Mouse (Mus musculus): ENCODE results near the gene Arhgap31. TPM values are rescaled to one million over a fixed set of nuclear protein-coding genes. Genes with fewer than 3 reads are reported as not detected.
A peak's percentile ranks its signal among the peaks of the same experiment; 100 is the strongest.
"Not testable (repeated sequence)": the region's sequence is repeated elsewhere in the genome, so short reads cannot be mapped to it uniquely, and the experiment has no call there.

The Arhgap31 gene
- polyA plus RNA-seq, 1 experiment: 6.1 TPM

DNA sequence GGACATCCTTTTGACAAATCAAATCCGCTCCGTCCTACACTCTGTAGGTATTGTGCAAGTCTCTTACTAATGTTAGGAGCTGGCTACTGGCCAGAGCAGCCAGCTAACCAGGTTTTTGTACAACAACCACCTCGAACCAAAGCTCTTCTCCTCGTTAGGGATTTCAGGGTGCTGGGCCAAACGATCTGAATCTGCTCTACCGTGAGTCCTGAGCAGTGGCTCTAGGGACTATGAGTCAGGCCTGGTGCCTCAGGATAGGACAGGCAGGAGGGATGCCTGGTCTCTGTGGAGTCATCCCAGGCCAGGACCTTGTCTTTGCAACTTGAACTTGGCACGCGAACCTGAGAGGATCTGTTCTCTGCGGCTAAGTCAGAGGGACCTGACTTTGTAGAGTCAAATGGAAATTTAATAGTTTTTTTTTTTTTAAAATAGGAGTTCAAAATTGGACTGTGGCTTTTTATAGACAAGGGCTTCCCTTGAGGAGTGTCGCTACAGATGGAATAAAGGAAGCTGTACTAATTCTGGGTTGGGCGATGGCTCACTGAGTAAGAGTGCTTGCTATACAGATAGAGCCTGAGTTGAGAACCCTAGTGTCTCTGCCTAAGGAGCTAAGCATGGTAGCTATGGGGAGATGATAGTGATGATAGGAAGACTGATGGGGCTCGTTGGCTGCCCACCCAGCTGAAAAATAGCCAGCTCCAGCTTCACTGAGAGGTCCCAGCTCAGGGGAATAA, 24.4 kb downstream of the Arhgap31 start:
- Histone ChIP-seq H3K4me1 (ENCODE audit: control insufficient read depth, insufficient read depth, low read length) (no peaks in the 10 kb centered on the region), H3K4me3 (replicated peaks; ENCODE audit: control insufficient read depth, low read depth, low read length) (no peak overlapping the region), H3K27ac (ENCODE audit: control insufficient read depth, insufficient read depth, low read depth, low read length, poor library complexity) (no peak overlapping the region)
- WGBS: 78% methylated on average over 12 of the region's 12 CpGs
- no peak for TF ChIP-seq POLR2A (IDR thresholded peaks at IDR 0.05; ENCODE audit: borderline replicate concordance, control insufficient read depth, low read depth, low read length)
- TF ChIP-seq CTCF (IDR thresholded peaks at IDR 0.05; ENCODE audit: control insufficient read depth, insufficient read depth, low read length): no peak

DNA sequence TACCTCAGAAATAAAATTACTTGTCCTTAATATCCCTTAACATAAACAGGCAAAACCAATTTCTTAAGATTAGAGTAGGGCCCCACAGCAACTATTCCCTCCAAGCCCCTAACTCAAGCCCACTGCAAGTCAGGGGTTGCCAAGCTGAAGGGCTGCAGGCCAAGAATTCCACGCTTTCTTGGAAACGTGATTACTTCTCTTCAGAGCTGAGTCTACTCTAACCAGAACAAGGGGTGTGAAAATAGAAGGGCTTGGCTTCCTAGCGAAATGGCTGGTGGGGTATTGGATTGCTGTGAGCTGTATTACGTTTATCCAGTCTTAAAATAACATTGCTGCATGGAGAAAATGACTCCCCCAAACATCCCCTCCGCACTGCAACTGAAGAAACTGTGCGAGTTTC, 25.4 kb downstream of the Arhgap31 start:
- Histone ChIP-seq H3K4me3 (replicated peaks; ENCODE audit: control insufficient read depth, low read depth, low read length) (no peak overlapping the region), H3K4me1 (ENCODE audit: control insufficient read depth, insufficient read depth, low read length) (no peaks in the 10 kb centered on the region), H3K27ac (ENCODE audit: control insufficient read depth, insufficient read depth, low read depth, low read length, poor library complexity) (no peak overlapping the region)
- TF ChIP-seq POLR2A (IDR thresholded peaks at IDR 0.05; ENCODE audit: borderline replicate concordance, control insufficient read depth, low read depth, low read length): no peak
- no peak for TF ChIP-seq CTCF (IDR thresholded peaks at IDR 0.05; ENCODE audit: control insufficient read depth, insufficient read depth, low read length)
- WGBS: 72% methylated on average over 6 of the region's 6 CpGs

DNA sequence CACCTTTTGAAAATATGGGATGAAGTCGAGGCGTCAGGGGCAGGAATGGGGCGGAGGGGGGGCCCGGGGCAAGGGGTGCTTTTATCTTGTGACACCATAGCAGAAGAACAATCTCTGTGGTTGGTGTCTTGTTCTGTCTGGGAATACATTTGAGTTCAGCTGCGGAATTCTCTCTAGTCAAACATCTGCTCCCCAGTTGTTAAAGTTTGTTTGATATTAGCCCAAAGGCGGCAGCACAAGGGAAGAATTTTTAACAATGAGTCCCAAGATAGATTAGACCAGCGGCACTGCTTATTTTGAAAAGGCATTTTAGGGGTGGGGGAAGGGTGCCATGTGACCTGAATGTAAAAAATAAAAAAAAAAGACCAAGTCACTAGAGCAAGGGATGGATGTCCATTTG, 30.0 kb downstream of the Arhgap31 start:
- peaks cover 3% of the 10 kb centered on the region for H3K4me1 ChIP-seq (ENCODE audit: control insufficient read depth, insufficient read depth, low read length)
- TF ChIP-seq POLR2A (IDR thresholded peaks at IDR 0.05; ENCODE audit: borderline replicate concordance, control insufficient read depth, low read depth, low read length): no peak
- TF ChIP-seq CTCF (IDR thresholded peaks at IDR 0.05; ENCODE audit: control insufficient read depth, insufficient read depth, low read length): no peak
- 79% methylated on average over 7 of the region's 7 CpGs for WGBS
- no peak overlapping the region for H3K4me3 ChIP-seq (replicated peaks; ENCODE audit: control insufficient read depth, low read depth, low read length)
- no peak overlapping the region for H3K27ac ChIP-seq (ENCODE audit: control insufficient read depth, insufficient read depth, low read depth, low read length, poor library complexity)

DNA sequence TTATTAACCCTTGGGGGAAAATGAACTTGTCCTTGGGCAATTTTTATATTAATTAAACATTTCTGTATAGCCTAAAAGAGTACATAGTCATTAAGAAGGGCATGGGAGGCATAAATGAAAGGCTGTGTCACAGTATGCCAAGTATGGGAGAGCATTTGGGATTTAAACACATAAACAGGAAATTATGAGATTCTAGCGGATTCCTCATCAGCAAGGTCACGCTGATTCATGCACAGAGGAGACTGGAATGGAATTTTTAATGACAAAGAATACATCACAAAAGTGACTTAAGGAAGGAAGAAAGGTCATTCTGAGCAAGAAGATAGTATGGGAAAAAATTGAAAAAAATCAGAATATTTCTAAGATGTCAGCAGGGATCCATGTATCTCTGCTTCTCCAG, 31.8 kb downstream of the Arhgap31 start:
- TF ChIP-seq CTCF (IDR thresholded peaks at IDR 0.05; ENCODE audit: control insufficient read depth, insufficient read depth, low read length): no peak
- TF ChIP-seq POLR2A (IDR thresholded peaks at IDR 0.05; ENCODE audit: borderline replicate concordance, control insufficient read depth, low read depth, low read length): no peak
- no peak overlapping the region for H3K4me3 ChIP-seq (replicated peaks; ENCODE audit: control insufficient read depth, low read depth, low read length)
- no peak overlapping the region for H3K27ac ChIP-seq (ENCODE audit: control insufficient read depth, insufficient read depth, low read depth, low read length, poor library complexity)
- peaks cover 3% of the 10 kb centered on the region for H3K4me1 ChIP-seq (ENCODE audit: control insufficient read depth, insufficient read depth, low read length)
- 85% methylated on average over 2 of the region's 2 CpGs for WGBS

DNA sequence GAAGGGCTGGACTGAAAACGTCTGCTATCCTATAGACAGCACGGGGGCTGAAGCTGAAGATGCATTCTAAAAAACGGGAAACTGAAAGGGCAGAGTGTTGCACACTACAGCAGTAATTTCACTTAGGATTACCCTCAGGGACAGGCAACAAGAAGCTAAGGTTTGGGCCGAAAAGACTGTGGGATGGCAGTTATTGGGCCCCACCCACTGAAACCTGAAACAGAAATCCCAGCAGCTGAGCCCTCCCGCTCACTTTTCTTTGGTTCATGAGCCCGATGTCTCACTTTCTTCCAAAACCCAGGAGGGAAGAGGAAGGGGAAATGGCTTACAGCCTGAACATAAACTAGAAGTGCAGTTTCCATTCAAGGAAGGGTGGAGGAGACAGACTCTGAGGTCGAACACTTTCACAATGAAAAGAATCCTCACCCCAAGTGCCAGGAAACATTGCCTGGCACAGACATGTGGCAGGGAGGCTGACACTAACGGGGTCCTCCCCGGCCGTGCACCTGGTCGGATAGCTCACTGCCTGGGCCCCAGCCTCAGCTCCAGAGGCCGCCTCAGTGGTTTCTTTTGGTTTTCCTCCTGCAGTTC, 33.5 kb downstream of the Arhgap31 start:
- WGBS: 3% methylated on average over 12 of the region's 12 CpGs
- peaks cover 3% of the 10 kb centered on the region for H3K4me1 ChIP-seq (ENCODE audit: control insufficient read depth, insufficient read depth, low read length)
- H3K4me3 ChIP-seq (replicated peaks; ENCODE audit: control insufficient read depth, low read depth, low read length): peak overlapping the region; percentile 60
- TF ChIP-seq CTCF (IDR thresholded peaks at IDR 0.05; ENCODE audit: control insufficient read depth, insufficient read depth, low read length): no peak
- TF ChIP-seq POLR2A (IDR thresholded peaks at IDR 0.05; ENCODE audit: borderline replicate concordance, control insufficient read depth, low read depth, low read length): no peak
- peak overlapping the region; percentile 84 for H3K27ac ChIP-seq (ENCODE audit: control insufficient read depth, insufficient read depth, low read depth, low read length, poor library complexity)

DNA sequence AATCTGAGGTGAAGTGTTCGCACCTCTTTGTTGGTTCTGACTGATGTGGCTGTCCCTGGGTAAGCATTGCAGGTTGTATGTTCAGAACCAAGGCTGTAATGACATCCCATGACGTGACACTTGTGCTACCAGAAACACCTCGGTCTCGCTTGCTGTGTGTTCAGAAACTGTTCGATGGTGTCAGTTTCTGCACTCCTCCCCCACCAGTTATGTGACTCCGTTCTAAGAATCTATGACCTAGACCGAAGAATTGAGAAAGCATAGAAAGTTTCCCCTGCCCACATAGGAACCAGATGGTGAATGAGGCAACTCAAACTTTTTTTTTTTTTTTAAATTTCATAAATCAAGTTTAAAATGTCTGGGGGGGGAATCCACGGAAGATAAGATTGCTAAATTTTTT, 34.2 kb downstream of the Arhgap31 start:
- H3K4me1 ChIP-seq (ENCODE audit: control insufficient read depth, insufficient read depth, low read length): peaks cover 3% of the 10 kb centered on the region
- WGBS: 18% methylated on average over 8 of the region's 8 CpGs
- TF ChIP-seq CTCF (IDR thresholded peaks at IDR 0.05; ENCODE audit: control insufficient read depth, insufficient read depth, low read length) (no peak), POLR2A (IDR thresholded peaks at IDR 0.05; ENCODE audit: borderline replicate concordance, control insufficient read depth, low read depth, low read length) (no peak)
- H3K27ac ChIP-seq (ENCODE audit: control insufficient read depth, insufficient read depth, low read depth, low read length, poor library complexity): no peak overlapping the region
- H3K4me3 ChIP-seq (replicated peaks; ENCODE audit: control insufficient read depth, low read depth, low read length): peak overlapping the region; percentile 1

DNA sequence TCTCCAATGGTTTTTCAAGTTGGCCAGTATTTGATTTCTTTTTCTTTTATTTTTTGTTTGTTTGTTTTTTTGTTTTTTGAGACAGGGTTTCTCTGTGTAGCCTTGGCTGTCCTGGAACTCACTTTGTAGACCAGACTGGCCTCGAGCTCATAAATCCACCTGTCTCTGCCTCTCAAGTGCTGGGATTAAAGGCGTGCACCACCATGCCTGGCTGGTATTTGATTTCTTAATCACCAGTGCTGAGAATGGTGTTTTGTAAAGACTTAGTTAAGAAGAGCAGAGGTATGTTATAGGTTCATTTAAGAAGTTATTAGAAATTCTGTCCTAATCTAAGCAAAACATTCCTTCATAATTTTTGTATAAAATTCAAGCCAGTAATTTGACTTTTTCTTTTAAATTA, 35.1 kb downstream of the Arhgap31 start:
- WGBS: 72% methylated on average over 2 of the region's 2 CpGs
- not testable (repeated sequence) for H3K4me1 ChIP-seq (ENCODE audit: control insufficient read depth, insufficient read depth, low read length); H3K4me3 ChIP-seq (replicated peaks; ENCODE audit: control insufficient read depth, low read depth, low read length); H3K27ac ChIP-seq (ENCODE audit: control insufficient read depth, insufficient read depth, low read depth, low read length, poor library complexity)

DNA sequence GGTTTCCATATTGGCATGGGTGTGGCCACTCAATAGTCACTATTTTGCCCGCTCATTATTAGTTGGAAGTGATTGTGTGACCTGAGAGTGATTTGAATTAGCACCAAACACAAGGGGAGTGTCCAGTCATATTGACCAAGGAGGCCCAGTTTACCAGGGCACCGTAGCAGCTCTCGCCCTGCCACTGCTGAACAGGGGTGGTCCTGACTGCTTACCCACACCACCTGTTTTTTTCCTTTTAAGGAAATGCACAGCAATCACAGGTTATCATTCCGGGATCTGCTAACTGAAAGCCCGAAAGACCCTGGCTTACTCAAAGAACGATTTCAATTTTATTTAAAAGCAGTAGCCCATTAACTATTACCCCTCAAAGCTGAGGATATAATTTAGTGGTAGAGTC, 35.9 kb downstream of the Arhgap31 start:
- WGBS: 80% methylated on average over 6 of the region's 6 CpGs
- TF ChIP-seq POLR2A (IDR thresholded peaks at IDR 0.05; ENCODE audit: borderline replicate concordance, control insufficient read depth, low read depth, low read length): no peak
- no peak for TF ChIP-seq CTCF (IDR thresholded peaks at IDR 0.05; ENCODE audit: control insufficient read depth, insufficient read depth, low read length)
- H3K4me3 ChIP-seq (replicated peaks; ENCODE audit: control insufficient read depth, low read depth, low read length): no peak overlapping the region
- H3K27ac ChIP-seq (ENCODE audit: control insufficient read depth, insufficient read depth, low read depth, low read length, poor library complexity): no peak overlapping the region
- peaks cover 3% of the 10 kb centered on the region for H3K4me1 ChIP-seq (ENCODE audit: control insufficient read depth, insufficient read depth, low read length)

DNA sequence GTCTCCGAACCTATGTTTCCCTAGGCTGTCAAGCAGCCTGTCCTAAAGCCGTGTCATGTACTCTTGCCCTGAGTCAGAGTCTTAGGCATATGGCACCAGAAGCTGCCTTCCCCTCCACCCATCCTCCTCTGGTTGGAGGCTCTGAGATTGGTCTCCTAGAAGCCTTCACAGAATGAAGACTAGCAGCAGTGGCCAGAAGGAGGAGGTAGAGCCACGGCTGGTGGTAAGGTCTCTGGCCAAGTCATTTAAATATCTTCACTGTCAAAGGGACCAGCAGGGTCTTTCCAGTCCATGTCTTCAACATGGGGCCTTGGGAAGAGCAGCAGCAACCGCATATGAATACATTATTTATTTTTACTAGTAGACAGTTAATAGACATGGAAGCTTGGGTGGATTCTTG, 36.4 kb downstream of the Arhgap31 start:
- Histone ChIP-seq H3K27ac (ENCODE audit: control insufficient read depth, insufficient read depth, low read depth, low read length, poor library complexity) (no peak overlapping the region), H3K4me1 (ENCODE audit: control insufficient read depth, insufficient read depth, low read length) (peaks cover 3% of the 10 kb centered on the region), H3K4me3 (replicated peaks; ENCODE audit: control insufficient read depth, low read depth, low read length) (no peak overlapping the region)
- TF ChIP-seq CTCF (IDR thresholded peaks at IDR 0.05; ENCODE audit: control insufficient read depth, insufficient read depth, low read length): no peak
- 87% methylated on average over 4 of the region's 4 CpGs for WGBS
